Mouse (Mus musculus) embryo, embryonic 11.5 days (tissue): Measurements from ENCODE around the gene Sgce.
"Not testable (repeated sequence)": the region's sequence is repeated elsewhere in the genome, so short reads cannot be mapped to it uniquely, and the experiment has no call there.

Experiments
- DNase-seq: peaks from one replicate; pipeline ENCODE4 v3.0.0-alpha.2; 2012; ENCODE audit warnings: low read depth, low spot score

The Sgce gene

GRCm38 (mm10) chr6:4722739-4723138 lies 24.3 kb downstream of the Sgce start:
- DNase-seq, result no peak

- no peak for DNase-seq
Observed at GRCm38 (mm10) chr6:4722142-4722541, 24.9 kb downstream of the Sgce start.

GRCm38 (mm10) chr6:4717344-4717743 lies 29.7 kb downstream of the Sgce start:
- DNase-seq, result no peak

- DNase-seq, result no peak
Observed at GRCm38 (mm10) chr6:4716171-4716570, 30.8 kb downstream of the Sgce start.

- no peak for DNase-seq
Observed at GRCm38 (mm10) chr6:4708971-4709370, 38.0 kb downstream of the Sgce start.

GRCm38 (mm10) chr6:4706415-4706814 lies 40.6 kb downstream of the Sgce start:
- no peak for DNase-seq

- DNase-seq, result no peak
Observed at GRCm38 (mm10) chr6:4703908-4704307, 43.1 kb downstream of the Sgce start.

GRCm38 (mm10) chr6:4701641-4702040 lies 45.4 kb downstream of the Sgce start:
- no peak for DNase-seq

- DNase-seq, result no peak
Observed at GRCm38 (mm10) chr6:4695778-4696177, 51.2 kb downstream of the Sgce start.

GRCm38 (mm10) chr6:4694672-4695231 lies 52.3 kb downstream of the Sgce start:
- no peak for DNase-seq

GRCm38 (mm10) chr6:4693544-4693943 lies 53.5 kb downstream of the Sgce start:
- DNase-seq, result no peak

- no peak for DNase-seq
Observed at GRCm38 (mm10) chr6:4690438-4690837, 56.6 kb downstream of the Sgce start.

GRCm38 (mm10) chr6:4684706-4685340 lies 62.2 kb downstream of the Sgce start:
- DNase-seq, result no peak

- DNase-seq, result no peak
Observed at GRCm38 (mm10) chr6:4680576-4680975, 66.4 kb downstream of the Sgce start.

GRCm38 (mm10) chr6:4679981-4680380 lies 67.0 kb downstream of the Sgce start:
- DNase-seq, result no peak

- no peak for DNase-seq
Observed at GRCm38 (mm10) chr6:4677356-4677761, 69.6 kb downstream of the Sgce start.

- no peak for DNase-seq
Observed at GRCm38 (mm10) chr6:4665154-4665553, 81.9 kb downstream of the Sgce start.

- DNase-seq, result no peak
Observed at GRCm38 (mm10) chr6:4664313-4664712, 82.7 kb downstream of the Sgce start.

- DNase-seq, result no peak
Observed at GRCm38 (mm10) chr6:4663516-4663915, 83.5 kb downstream of the Sgce start.

- DNase-seq, result no peak
Observed at GRCm38 (mm10) chr6:4658861-4659260, 88.1 kb downstream of the Sgce start.

- DNase-seq, result no peak
Observed at GRCm38 (mm10) chr6:4655924-4656323, 91.1 kb downstream of the Sgce start.

- no peak for DNase-seq
Observed at GRCm38 (mm10) chr6:4655466-4655865, 91.5 kb downstream of the Sgce start.

GRCm38 (mm10) chr6:4653741-4654140 lies 93.3 kb downstream of the Sgce start:
- not testable (repeated sequence) for DNase-seq
